Comparison of ENCODE assay signal across 34 mouse cellular contexts in the genomic region with DNA sequence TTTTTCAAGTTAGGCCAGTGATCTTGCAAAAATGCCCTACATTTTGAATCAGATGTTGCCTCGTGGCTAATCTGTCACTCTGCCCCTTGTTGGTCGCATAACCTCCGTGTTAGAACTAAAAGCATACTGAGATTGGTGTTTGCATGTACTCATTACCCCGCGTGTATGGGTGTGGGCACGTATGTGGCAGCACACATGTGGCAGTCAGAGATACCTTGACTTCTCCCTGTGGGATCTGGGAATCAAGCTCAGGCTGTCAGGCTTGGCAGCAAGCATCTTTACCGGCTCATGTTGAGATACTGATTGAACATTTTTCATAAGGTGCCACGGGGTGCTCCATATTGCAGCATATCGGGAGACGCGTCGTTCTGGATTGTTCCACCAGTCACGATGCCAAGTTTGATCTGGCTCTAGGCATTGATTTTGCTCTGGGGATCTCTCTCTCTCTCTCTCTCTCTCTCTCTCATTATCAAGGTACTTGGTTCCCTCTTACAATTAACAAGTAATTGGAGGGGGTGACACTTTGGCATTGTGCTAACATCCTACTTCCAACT. TPM values are rescaled to one million over a fixed set of nuclear protein-coding genes. Genes with fewer than 3 reads are reported as not detected.
DNase-seq lines count a peak whose midpoint lies in the region; ATAC-seq and TF ChIP-seq lines count a peak whose summit lies in the region.
"Had no signal": no experiment of that assay in that cellular context is flagged by ENCODE, and none has a peak within 500 bp of the region (broad histone marks: within the 10 kb centered on the region; RNA-seq: fewer than 3 reads in every experiment).

No protein-coding gene starts in this region.

- TF ChIP-seq POLR2A in brain, embryonic 14.5 days (IDR thresholded peaks at IDR 0.05; ENCODE audit: borderline replicate concordance, extremely low read depth, insufficient read depth, insufficient read length, poor library complexity, severe bottlenecking): no peak

- no peaks in the 10 kb centered on the region for H3K27me3 ChIP-seq in forebrain, embryonic 16.5 days (replicated peaks; ENCODE audit: control insufficient read depth, insufficient read depth, low read length)
- H3K27me3 ChIP-seq in forebrain, embryonic 12.5 days: peaks cover 17% of the 10 kb centered on the region

- H3K4me3 ChIP-seq in forebrain, embryonic 16.5 days (replicated peaks; ENCODE audit: low read length): no peak overlapping the region
- no peak overlapping the region for H3K4me3 ChIP-seq in forebrain, embryonic 12.5 days (replicated peaks)
- H3K4me3 ChIP-seq in layer of hippocampus, adult 2 months: no peak overlapping the region
- H3K4me3 ChIP-seq: gastrocnemius, adult 2 months; heart, embryonic 15.5 days; hindbrain, embryonic 12.5 days; midbrain, embryonic 10.5 days; neural tube, embryonic 12.5 days had no signal

- no peaks in the 10 kb centered on the region for H3K9me3 ChIP-seq in forebrain, embryonic 16.5 days (ENCODE audit: control insufficient read depth, low read length)
- H3K9me3 ChIP-seq in forebrain, embryonic 12.5 days: no peaks in the 10 kb centered on the region
- H3K9me3 ChIP-seq: heart, embryonic 15.5 days; hindbrain, embryonic 12.5 days; midbrain, embryonic 10.5 days; neural tube, embryonic 12.5 days had no signal

- peaks cover 25% of the 10 kb centered on the region for H3K4me1 ChIP-seq in forebrain, embryonic 16.5 days (replicated peaks; ENCODE audit: control insufficient read depth, insufficient read depth, low read length)
- peaks cover 15% of the 10 kb centered on the region for H3K4me1 ChIP-seq in forebrain, embryonic 12.5 days

- no peaks in the 10 kb centered on the region for H3K36me3 ChIP-seq in forebrain, embryonic 16.5 days (ENCODE audit: control insufficient read depth, insufficient read depth)
- no peaks in the 10 kb centered on the region for H3K36me3 ChIP-seq in forebrain, embryonic 12.5 days (replicated peaks)
- H3K36me3 ChIP-seq: heart, embryonic 15.5 days; hindbrain, embryonic 12.5 days; midbrain, embryonic 10.5 days; neural tube, embryonic 12.5 days had no signal

- no peak for TF ChIP-seq CTCF in layer of hippocampus, adult 2 months (conservative IDR thresholded peaks at IDR 0.05)
- TF ChIP-seq CTCF in brain, embryonic 14.5 days (IDR thresholded peaks at IDR 0.05; ENCODE audit: borderline replicate concordance, extremely low read depth, insufficient read depth, insufficient read length): no peak

- no peak overlapping the region for H3K9ac ChIP-seq in forebrain, embryonic 16.5 days (replicated peaks; ENCODE audit: low read depth, low read length)
- no peak overlapping the region for H3K9ac ChIP-seq in forebrain, embryonic 12.5 days
- H3K9ac ChIP-seq: heart, embryonic 15.5 days; hindbrain, embryonic 12.5 days; liver, embryonic 14.5 days; lung, embryonic 14.5 days; neural tube, embryonic 12.5 days had no signal

- 66% methylated on average over 13 of the region's 13 CpGs for WGBS in forebrain, embryonic 16.5 days
- 90% methylated on average over 13 of the region's 13 CpGs for WGBS in forebrain, embryonic 12.5 days

- peak; percentile 18; the same call in 1 of the 2 replicates for ATAC-seq in forebrain, embryonic 16.5 days
- no peak for ATAC-seq in forebrain, embryonic 12.5 days (ENCODE audit: low FRiP score)
- ATAC-seq: hindbrain, postnatal 0 days; intestine, embryonic 16.5 days; midbrain, embryonic 16.5 days had no signal

- no peak for DNase-seq in layer of hippocampus, adult 2 months (ENCODE audit: low spot score in 2 of 2)
- no peak for DNase-seq in layer of hippocampus, postnatal 25 days (ENCODE audit: extremely low spot score in 1 of 2, low spot score in 1 of 2)
- peak; percentile 69 for DNase-seq in brain, embryonic 14.5 days (ENCODE audit: low read depth)
- peak; percentile 22 to 23 for DNase-seq in layer of hippocampus, postnatal 10 days (ENCODE audit: low spot score in 2 of 2)
- DNase-seq in adrenal gland, postnatal 14 days: no peak
- DNase-seq in frontal cortex, postnatal 36 days (ENCODE audit: low spot score in 2 of 2): no peak
- DNase-seq: adrenal gland, adult 8-10 months; cerebellum, adult 18-20 months; gastrocnemius, adult 2 months; gastrocnemius, postnatal 36 days; heart, postnatal 36 days; kidney, adult 8-10 months; kidney, postnatal 4 days; liver; lung, embryonic 14.5 days; right cerebral cortex, adult 18-20 months; spleen, adult 18-20 months had no signal

- no peak overlapping the region for H3K4me2 ChIP-seq in forebrain, embryonic 16.5 days (ENCODE audit: low read length)
- H3K4me2 ChIP-seq in forebrain, embryonic 12.5 days: no peak overlapping the region
- H3K4me2 ChIP-seq: heart, embryonic 15.5 days; hindbrain, embryonic 12.5 days; lung, embryonic 14.5 days; neural tube, embryonic 12.5 days had no signal

- no peak overlapping the region for H3K27ac ChIP-seq in forebrain, embryonic 16.5 days (ENCODE audit: low read length)
- H3K27ac ChIP-seq in forebrain, embryonic 12.5 days: no peak overlapping the region
- 0 out of 2 replicates have a peak overlapping the region, but pooled peaks have one; percentile 14 for H3K27ac ChIP-seq in layer of hippocampus, adult 2 months
- H3K27ac ChIP-seq: gastrocnemius, adult 2 months; heart, embryonic 15.5 days; hindbrain, embryonic 12.5 days; hindbrain, postnatal 0 days; kidney, postnatal 0 days; liver, embryonic 14.5 days; midbrain, embryonic 10.5 days; neural tube, embryonic 12.5 days had no signal

RNA-seq across cellular contexts. Expression of a gene that starts 3.5 kb away (rescaled TPM):
- 0.25 TPM in 1 of 2 replicates, not detected in the other for polyA plus RNA-seq in forebrain, embryonic 16.5 days (2015; fragmentation: Nextera tagmentation; extraction: Ambion mirVana)
- polyA plus RNA-seq in forebrain, embryonic 12.5 days (2016; fragmentation: Nextera tagmentation; extraction: Ambion mirVana): 1.8 and 2.8 TPM in 2 replicates
- under 1 TPM; 0.22 to 0.28 TPM for total RNA-seq in layer of hippocampus, adult 2 months (2021)
- under 1 TPM; 0.28 to 0.74 TPM for total RNA-seq in layer of hippocampus, postnatal 25 days (2021)
- polyA plus RNA-seq in brain, embryonic 14.5 days (2012; rRNA removed): 0.30 and 0.49 TPM in 2 replicates
- under 1 TPM; 0.59 to 0.78 TPM for total RNA-seq in layer of hippocampus, postnatal 10 days (2021)
- total RNA-seq in adrenal gland, postnatal 14 days (2021): 3.0 and 14.8 TPM in 2 replicates

RNA-seq across cellular contexts. Expression of a gene that starts 10.9 kb away (rescaled TPM):
- not detected in 2 replicates for polyA plus RNA-seq in forebrain, embryonic 16.5 days (2015; fragmentation: Nextera tagmentation; extraction: Ambion mirVana)
- not detected in 2 replicates for polyA plus RNA-seq in forebrain, embryonic 12.5 days (2016; fragmentation: Nextera tagmentation; extraction: Ambion mirVana)
- total RNA-seq in layer of hippocampus, adult 2 months (2021): not detected
- not detected for total RNA-seq in layer of hippocampus, postnatal 25 days (2021)
- polyA plus RNA-seq in brain, embryonic 14.5 days (2012; rRNA removed): not detected in 2 replicates
- total RNA-seq in layer of hippocampus, postnatal 10 days (2021): not detected
- not detected in 2 replicates for total RNA-seq in adrenal gland, postnatal 14 days (2021)
- total RNA-seq: adrenal gland, adult 8-10 months; CH12.LX; gastrocnemius, adult 2 months; gastrocnemius, postnatal 36 days; heart, adult 8-10 months; heart, postnatal 36 days; hindbrain, postnatal 0 days; left cerebral cortex, adult 18-20 months; megakaryocyte progenitor cell, adult 5-6 weeks had no signal
- polyA plus RNA-seq: embryonic facial prominence, embryonic 11.5 days; heart, embryonic 15.5 days; hindbrain, embryonic 12.5 days; hindbrain, postnatal 0 days; intestine, embryonic 16.5 days; kidney, postnatal 0 days; limb, embryonic 11.5 days; liver, embryonic 14.5 days; lung, embryonic 14.5 days; midbrain, embryonic 10.5 days; midbrain, embryonic 16.5 days; neural tube, embryonic 12.5 days had no signal

Comparison
In these comparisons a context has a peak if more than half of its experiments do, and no peak if none do; other contexts are left out.
1. DNase-seq: peak in brain, embryonic 14.5 days (single experiment) and layer of hippocampus, postnatal 10 days (2 of 2); none in layer of hippocampus, adult 2 months (0 of 2), layer of hippocampus, postnatal 25 days (0 of 2), adrenal gland, postnatal 14 days (single experiment) and frontal cortex, postnatal 36 days (0 of 2).